Mouse (Mus musculus) cortical plate, adult 2 months (tissue): ENCODE data around the gene Csrp3. TPM values are rescaled to one million over a fixed set of nuclear protein-coding genes. Genes with fewer than 3 reads are reported as not detected.

Experiments
- H3K27ac ChIP-seq: fragments of 200-500 bp; 2 replicates; pipeline ENCODE4 v1.5.1; 2012; ENCODE audit warnings: low read length, control low read depth, inconsistent platforms; ENCODE audit not compliant: insufficient read depth
- H3K4me1 ChIP-seq: fragments of 200-500 bp; 2 replicates; pipeline ENCODE4 v1.6.1; 2011; ENCODE audit warnings: low read length; ENCODE audit not compliant: control insufficient read depth, insufficient read depth
- H3K4me3 ChIP-seq: fragments of 200-500 bp; 2 replicates; pipeline ENCODE4 v1.5.1; 2011; ENCODE audit warnings: mild to moderate bottlenecking, low read length, control low read depth; ENCODE audit not compliant: insufficient read depth
- CTCF ChIP-seq: fragments of 200-500 bp; IDR thresholded peaks from 2 replicates; pipeline ENCODE4 v1.5.1; 2011; ENCODE audit warnings: mild to moderate bottlenecking, control low read depth, low read length; ENCODE audit not compliant: insufficient read depth; ENCODE audit errors: extremely low read depth
- POLR2A ChIP-seq: fragments of 200-500 bp; IDR thresholded peaks from 2 replicates; pipeline ENCODE4 v1.6.1; 2011; ENCODE audit warnings: mild to moderate bottlenecking, low read length, control low read depth; ENCODE audit not compliant: insufficient read depth; ENCODE audit errors: extremely low read depth
- polyA plus RNA-seq: library from polyadenylated mRNA; depleted of rRNA; stranded (reverse); fragments of >200 nt; gene quantifications from 2 replicates; pipeline ENCODE4 v1.2.3, GENCODE M21; 2012

Csrp3 gene
- polyA plus RNA-seq, 1 experiment: not detected

DNA sequence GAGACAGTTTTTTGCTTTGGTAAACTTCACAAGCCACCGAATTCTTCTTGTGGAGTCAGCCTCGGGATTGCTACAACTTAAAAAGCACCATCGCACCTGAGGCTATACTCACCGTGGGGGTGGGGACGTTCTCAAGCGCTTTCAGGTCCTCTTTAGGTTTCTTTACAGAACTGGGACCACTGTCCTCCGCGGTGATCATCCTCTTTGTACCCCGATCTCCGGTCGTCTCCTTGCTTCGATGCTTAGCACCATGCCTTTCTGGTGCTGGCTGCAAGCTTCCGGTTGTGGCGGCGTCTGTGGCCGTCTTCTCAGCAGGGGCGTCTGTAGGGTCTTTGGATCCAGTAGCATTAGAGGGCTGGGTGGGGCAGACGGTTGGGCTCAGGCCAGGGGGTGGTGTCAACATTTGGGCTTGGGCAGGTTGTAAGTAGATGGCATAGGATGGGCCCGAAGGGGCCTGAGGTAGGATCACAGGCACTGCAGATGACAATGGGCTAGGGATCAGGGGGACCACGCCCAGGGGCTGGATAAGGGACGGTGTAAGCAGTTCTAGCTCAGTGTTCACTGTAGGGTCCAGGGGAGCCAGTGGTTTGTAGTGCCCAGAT lies 22.8 kb upstream of the Csrp3 start:
- Histone ChIP-seq H3K27ac (no peak overlapping the region), H3K4me1 (no peaks in the 10 kb centered on the region), H3K4me3 (no peak overlapping the region)
- no peak for TF ChIP-seq CTCF
- no peak for TF ChIP-seq POLR2A

DNA sequence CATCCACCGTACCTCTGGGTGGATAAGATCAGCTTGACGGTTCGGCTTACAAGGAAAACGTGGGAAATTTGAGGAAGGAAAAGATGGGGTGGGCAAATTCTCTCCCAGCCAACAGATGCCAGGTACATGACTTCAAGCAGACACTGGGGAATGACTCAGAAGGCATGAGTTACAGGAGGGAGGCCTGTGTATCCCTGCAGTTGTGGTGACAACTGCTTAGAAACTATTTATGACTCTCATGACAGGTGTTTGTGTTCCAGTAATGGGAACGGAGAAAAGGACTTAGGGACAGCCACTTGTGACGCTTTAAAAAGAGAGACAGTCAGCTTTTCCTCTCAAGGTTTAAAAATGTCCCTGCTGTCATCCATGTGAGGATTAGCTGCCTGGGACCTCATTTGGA lies 22.3 kb upstream of the Csrp3 start:
- Histone ChIP-seq H3K4me3 (no peak overlapping the region), H3K4me1 (no peaks in the 10 kb centered on the region), H3K27ac (no peak overlapping the region)
- TF ChIP-seq POLR2A (no peak), CTCF (no peak)

DNA sequence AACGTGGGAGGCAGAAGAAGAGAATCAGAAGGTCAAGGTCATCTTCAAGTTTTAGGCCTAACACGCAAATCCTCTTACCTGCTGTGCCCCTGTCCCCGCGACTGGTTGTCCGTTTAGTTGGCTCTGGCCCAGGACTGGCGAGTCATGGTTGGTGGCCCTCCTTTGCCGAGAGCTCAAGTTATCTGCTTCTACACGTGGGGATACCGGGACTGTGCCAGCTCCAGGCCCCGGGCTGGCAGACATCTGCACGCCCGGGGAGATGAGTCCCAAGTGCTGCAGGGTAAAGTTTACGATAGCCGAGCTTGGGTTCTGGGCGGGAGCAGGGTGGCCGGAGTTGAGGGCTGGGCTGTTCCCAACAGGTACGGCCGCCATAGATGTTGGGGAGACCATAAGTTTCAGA lies 19.7 kb upstream of the Csrp3 start:
- no peak overlapping the region for H3K27ac ChIP-seq
- H3K4me1 ChIP-seq: no peaks in the 10 kb centered on the region
- no peak overlapping the region for H3K4me3 ChIP-seq
- TF ChIP-seq POLR2A (no peak), CTCF (no peak)

DNA sequence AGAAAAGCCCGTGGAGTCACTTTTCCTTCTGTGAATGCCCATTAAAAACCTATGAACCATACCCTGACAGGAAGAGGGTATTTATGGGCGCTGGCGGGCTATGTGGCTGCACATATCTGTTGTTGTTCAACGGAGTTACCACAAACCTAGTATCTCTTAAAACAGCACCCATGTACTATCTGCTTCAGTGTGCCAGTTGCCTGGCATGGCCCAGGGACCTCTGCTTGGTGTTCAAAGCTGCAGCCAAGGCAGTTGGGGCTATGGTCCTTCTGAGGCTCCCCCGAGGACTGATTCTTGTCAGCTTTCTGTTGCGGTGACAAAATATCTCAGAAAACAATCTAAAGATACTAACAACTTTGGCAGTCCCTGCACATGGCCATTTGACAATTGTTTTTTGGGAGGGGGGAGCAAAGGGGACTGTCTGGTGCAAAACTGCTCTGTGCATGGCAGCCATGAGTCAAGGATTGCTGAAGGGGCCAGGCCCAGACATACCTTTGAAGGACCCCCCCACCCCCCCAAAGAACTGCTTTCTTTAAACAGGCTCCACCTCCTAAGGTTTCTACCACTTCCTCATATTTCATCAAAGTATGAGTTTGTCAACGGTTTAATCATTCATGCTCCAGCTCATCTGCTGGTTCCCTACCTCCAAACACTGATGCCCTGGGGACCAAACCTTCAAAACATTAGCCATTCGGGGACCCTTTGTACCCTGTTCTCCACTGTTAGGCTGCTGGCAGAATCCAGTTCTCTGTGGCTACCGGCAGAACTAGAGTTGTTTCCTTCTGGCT lies 17.0 kb upstream of the Csrp3 start:
- Histone ChIP-seq H3K4me3 (no peak overlapping the region), H3K27ac (no peak overlapping the region), H3K4me1 (no peaks in the 10 kb centered on the region)
- TF ChIP-seq POLR2A (no peak), CTCF (no peak)

DNA sequence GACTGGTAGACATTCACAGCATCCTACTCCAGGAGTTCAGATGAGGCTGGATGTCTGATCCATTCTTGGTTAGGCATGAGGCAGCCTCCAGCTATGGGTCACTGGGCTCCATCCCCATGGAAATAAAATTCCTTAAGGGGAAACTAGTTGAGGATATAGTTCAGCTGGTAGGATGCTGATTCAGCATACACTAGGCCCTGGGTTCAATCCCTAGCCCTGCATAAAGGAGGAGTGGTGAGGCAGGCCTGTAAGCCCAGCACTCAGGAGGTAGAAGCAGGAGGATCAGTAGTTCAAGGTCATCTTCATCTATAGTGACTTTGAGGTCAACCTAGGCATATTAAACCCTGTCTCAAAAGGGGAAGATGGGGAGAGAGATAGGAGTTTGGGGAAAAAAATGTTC lies 16.4 kb upstream of the Csrp3 start:
- H3K27ac ChIP-seq: no peak overlapping the region
- no peaks in the 10 kb centered on the region for H3K4me1 ChIP-seq
- TF ChIP-seq CTCF (no peak), POLR2A (no peak)
- no peak overlapping the region for H3K4me3 ChIP-seq

DNA sequence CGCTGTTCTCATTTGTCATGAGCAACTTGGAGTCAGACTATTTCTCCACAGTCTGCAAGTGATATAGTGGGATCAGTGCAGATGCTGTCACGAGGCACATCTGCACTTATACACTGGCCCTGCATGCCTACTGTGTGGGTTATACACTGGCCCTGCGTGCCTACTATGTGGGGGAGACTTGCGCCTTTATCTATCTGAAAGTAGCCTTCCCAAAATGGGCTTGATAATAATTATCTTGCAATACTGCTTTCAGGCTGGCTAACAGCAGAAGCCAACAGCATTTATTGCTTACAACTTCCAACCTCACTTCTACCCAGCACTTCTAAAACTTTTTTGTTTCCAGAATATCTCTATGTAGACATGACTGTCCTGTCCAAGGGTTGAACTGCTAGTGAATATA lies 14.0 kb upstream of the Csrp3 start:
- no peak overlapping the region for H3K4me3 ChIP-seq
- no peak overlapping the region for H3K27ac ChIP-seq
- H3K4me1 ChIP-seq: no peaks in the 10 kb centered on the region
- TF ChIP-seq CTCF: no peak
- no peak for TF ChIP-seq POLR2A

DNA sequence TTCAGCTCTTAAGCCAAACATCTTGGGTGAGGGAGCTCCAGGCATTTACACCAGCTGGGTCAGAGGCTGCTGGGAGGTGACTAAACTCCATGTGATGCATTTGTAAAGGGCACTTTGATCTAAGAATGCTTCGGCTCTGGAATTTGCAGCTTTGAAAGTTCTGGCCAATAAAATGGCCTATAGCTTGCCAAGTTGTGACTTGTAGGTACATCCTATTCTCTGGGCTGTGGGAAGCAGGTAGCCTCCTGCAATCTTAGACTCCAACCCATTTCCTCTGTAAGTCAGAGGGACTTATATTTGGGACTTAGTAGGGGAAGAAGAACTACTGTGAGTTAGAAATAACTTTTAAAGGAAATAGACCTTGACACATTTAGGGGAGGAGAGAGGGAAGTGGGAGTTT lies 13.1 kb upstream of the Csrp3 start:
- TF ChIP-seq POLR2A (no peak), CTCF (no peak)

DNA sequence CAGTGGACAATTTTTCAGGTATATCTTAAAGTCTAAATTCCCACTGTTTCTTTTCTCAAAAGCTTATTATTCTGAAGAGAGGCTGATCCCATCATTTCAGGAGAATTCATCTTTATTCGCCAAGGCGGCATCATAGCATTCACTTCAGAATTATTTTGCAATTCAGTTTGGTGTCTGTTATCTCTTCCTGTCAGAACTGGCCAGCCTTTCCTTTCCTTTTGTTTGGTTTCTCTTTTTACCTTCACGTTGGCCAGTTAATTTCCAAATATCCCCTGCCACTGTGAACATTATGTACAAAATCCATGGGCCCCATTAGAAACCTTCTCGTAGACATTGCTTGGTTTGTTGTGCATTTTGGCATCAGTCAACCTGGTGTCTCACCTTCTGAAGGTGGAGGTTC lies 11.5 kb upstream of the Csrp3 start:
- Histone ChIP-seq H3K4me3 (no peak overlapping the region), H3K27ac (no peak overlapping the region), H3K4me1 (no peaks in the 10 kb centered on the region)
- TF ChIP-seq POLR2A: no peak
- TF ChIP-seq CTCF: no peak

More for the DNA sequence above, 13.1 kb upstream of the Csrp3 start:
- no peak overlapping the region for H3K27ac ChIP-seq
- H3K4me3 ChIP-seq: no peak overlapping the region
- H3K4me1 ChIP-seq: no peaks in the 10 kb centered on the region

DNA sequence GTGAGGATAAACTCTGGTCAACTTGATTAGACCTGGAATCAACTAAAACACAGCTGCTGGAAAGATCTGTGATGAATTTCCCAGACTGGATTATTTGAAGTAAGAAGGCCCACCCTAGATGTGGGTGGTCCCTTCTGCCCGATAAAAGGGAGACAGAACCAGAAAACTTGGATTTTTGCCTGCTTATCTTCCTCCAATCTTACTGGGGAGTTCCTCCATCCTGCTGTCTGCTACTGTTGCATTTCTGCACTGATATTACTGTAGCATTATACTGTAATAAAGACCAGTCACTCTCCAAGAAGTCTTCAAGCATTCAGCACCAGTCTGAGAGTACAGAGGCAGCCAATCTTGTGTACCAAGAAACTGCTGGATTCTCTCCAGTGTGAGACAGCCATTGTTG lies 10.4 kb upstream of the Csrp3 start:
- TF ChIP-seq CTCF (no peak), POLR2A (no peak)
- Histone ChIP-seq H3K27ac (no peak overlapping the region), H3K4me1 (no peaks in the 10 kb centered on the region), H3K4me3 (no peak overlapping the region)

DNA sequence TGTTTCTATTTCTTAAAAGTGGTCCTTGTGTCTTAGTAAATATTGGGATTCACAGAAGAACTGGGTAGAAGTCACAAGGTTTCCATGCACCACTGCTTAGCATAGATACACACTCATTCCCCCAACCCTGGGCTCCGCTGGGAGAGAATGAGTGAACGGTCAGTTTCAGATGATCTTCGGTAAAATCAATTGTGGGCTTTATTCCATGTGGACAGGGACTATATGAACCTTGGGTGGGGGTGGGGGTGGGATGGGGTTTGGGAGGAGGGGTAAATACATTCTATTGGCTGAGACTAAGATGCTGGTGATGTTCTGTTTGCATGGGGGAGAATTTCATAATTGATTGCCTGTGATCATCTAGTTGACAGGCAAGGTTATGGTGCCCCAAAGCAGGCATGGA lies 7.6 kb upstream of the Csrp3 start:
- Histone ChIP-seq H3K4me1 (no peaks in the 10 kb centered on the region), H3K4me3 (no peak overlapping the region), H3K27ac (no peak overlapping the region)
- no peak for TF ChIP-seq CTCF
- no peak for TF ChIP-seq POLR2A
